8 mouse cellular contexts compared by ENCODE assay signal in genomic region chr11:51635525-51636322, GRCm38 (mm10). TPM values are rescaled to one million over a fixed set of nuclear protein-coding genes. Genes with fewer than 3 reads are reported as not detected.
DNase-seq lines count a peak whose midpoint lies in the region; ATAC-seq and TF ChIP-seq lines count a peak whose summit lies in the region.

Rmnd5b (minus strand) TSS chr11:51635896.

- H3K9me3 ChIP-seq in G1E (replicated peaks), result no peaks in the 10 kb centered on the region
- H3K9me3 ChIP-seq in forebrain, embryonic 15.5 days, result no peaks in the 10 kb centered on the region
- no peaks in the 10 kb centered on the region for H3K9me3 ChIP-seq in liver, postnatal 0 days (ENCODE audit: low read length)
- H3K9me3 ChIP-seq in neural tube, embryonic 14.5 days (ENCODE audit: control insufficient read depth, low read length), result no peaks in the 10 kb centered on the region

- peak; percentile 75 for DNase-seq in G1E (ENCODE audit: low spot score)
- peak; percentile 92 for DNase-seq in cerebellum, adult 11-12 months
- DNase-seq in heart, postnatal 14 days, result peak; percentile 89 to 90
- DNase-seq in layer of hippocampus, adult 11-12 months (ENCODE audit: low spot score), result peak; percentile 93
- DNase-seq in liver, postnatal 0 days, result peak; percentile 88

- TF ChIP-seq POLR2A in testis, adult 2 months (IDR thresholded peaks at IDR 0.05; ENCODE audit: control insufficient read depth, low read depth, low read length), result peak; percentile 68; the same call in 1 of the 2 replicates

- peak within 1 kb of the TSS; percentile 87 for H3K27ac ChIP-seq in forebrain, embryonic 15.5 days (replicated peaks)
- H3K27ac ChIP-seq in liver, postnatal 0 days (ENCODE audit: low read depth), result peak within 1 kb of the TSS; percentile 96
- peak within 1 kb of the TSS; percentile 81 for H3K27ac ChIP-seq in neural tube, embryonic 14.5 days (ENCODE audit: low read depth, low read length)
- H3K27ac ChIP-seq in testis, adult 2 months (ENCODE audit: control insufficient read depth, insufficient read depth, low read depth, low read length), result peak within 1 kb of the TSS; percentile 88

- H3K4me2 ChIP-seq in forebrain, embryonic 15.5 days (replicated peaks), result peak within 1 kb of the TSS; percentile 79
- H3K4me2 ChIP-seq in liver, postnatal 0 days (ENCODE audit: low read depth, low read length), result peak within 1 kb of the TSS; percentile 89
- peak within 1 kb of the TSS; percentile 75 for H3K4me2 ChIP-seq in neural tube, embryonic 14.5 days (ENCODE audit: low read depth, low read length)

- TF ChIP-seq CTCF in G1E (IDR thresholded peaks at IDR 0.05; ENCODE audit: low read depth, low read length), result no peak
- peak; percentile 32; the same call in 1 of the 2 replicates for TF ChIP-seq CTCF in liver, postnatal 0 days (IDR thresholded peaks at IDR 0.05; ENCODE audit: low read depth)
- no peak for TF ChIP-seq CTCF in testis, adult 2 months (IDR thresholded peaks at IDR 0.05; ENCODE audit: control insufficient read depth, insufficient read depth, insufficient replicate concordance, low read depth, low read length)

- peaks cover 37% of the 10 kb centered on the region for H3K36me3 ChIP-seq in G1E (replicated peaks)
- no peaks in the 10 kb centered on the region for H3K36me3 ChIP-seq in forebrain, embryonic 15.5 days
- peaks cover 8% of the 10 kb centered on the region; the same call in 1 of the 2 replicates for H3K36me3 ChIP-seq in liver, postnatal 0 days (replicated peaks; ENCODE audit: insufficient read depth, low read length)
- no peaks in the 10 kb centered on the region for H3K36me3 ChIP-seq in neural tube, embryonic 14.5 days (ENCODE audit: control insufficient read depth, insufficient read depth, low read length)
- no peaks in the 10 kb centered on the region; the same call in 1 of the 2 replicates for H3K36me3 ChIP-seq in testis, adult 2 months (ENCODE audit: control insufficient read depth, insufficient read depth, low read length)

- WGBS in forebrain, embryonic 15.5 days, result under 1% methylated on average over 61 of the region's 61 CpGs
- WGBS in liver, postnatal 0 days (ENCODE audit: insufficient replicate concordance), result 1% methylated on average over 61 of the region's 61 CpGs
- WGBS in neural tube, embryonic 14.5 days, result under 1% methylated on average over 61 of the region's 61 CpGs

- peaks cover 8% of the 10 kb centered on the region; the same call in 1 of the 2 replicates for H3K27me3 ChIP-seq in G1E (ENCODE audit: insufficient read depth, low read length)
- no peaks in the 10 kb centered on the region for H3K27me3 ChIP-seq in forebrain, embryonic 15.5 days
- H3K27me3 ChIP-seq in liver, postnatal 0 days (ENCODE audit: insufficient read depth, low read length), result no peaks in the 10 kb centered on the region
- H3K27me3 ChIP-seq in neural tube, embryonic 14.5 days (ENCODE audit: control insufficient read depth, insufficient read depth, low read length), result no peaks in the 10 kb centered on the region
- no peaks in the 10 kb centered on the region for H3K27me3 ChIP-seq in testis, adult 2 months (ENCODE audit: control insufficient read depth, insufficient read depth, low read length)

- ATAC-seq in G1E (ENCODE audit: extremely low read depth, insufficient number of reproducible peaks, low FRiP score, poor library complexity, severe bottlenecking), result peak; percentile 25; the same call in 1 of the 2 replicates
- ATAC-seq in forebrain, embryonic 15.5 days (replicated peaks), result peak; percentile 92
- ATAC-seq in liver, postnatal 0 days, result peak; percentile 90
- peak; percentile 91 for ATAC-seq in neural tube, embryonic 14.5 days (ENCODE audit: low read depth)

- intact Hi-C loops in heart, postnatal 14 days (cut with DNase I), result no loop called here

- peak within 1 kb of the TSS; percentile 80 for H3K9ac ChIP-seq in forebrain, embryonic 15.5 days (replicated peaks)
- peak within 1 kb of the TSS; percentile 87 for H3K9ac ChIP-seq in liver, postnatal 0 days (replicated peaks)
- H3K9ac ChIP-seq in neural tube, embryonic 14.5 days (replicated peaks; ENCODE audit: low read depth, low read length), result peak within 1 kb of the TSS; percentile 72

- no peak for TF ChIP-seq EP300 in liver, postnatal 0 days (IDR thresholded peaks at IDR 0.05; ENCODE audit: low read depth)

- peak within 1 kb of the TSS; percentile 79 for H3K4me3 ChIP-seq in G1E (ENCODE audit: low read depth, low read length)
- peak within 1 kb of the TSS; percentile 87 for H3K4me3 ChIP-seq in forebrain, embryonic 15.5 days
- H3K4me3 ChIP-seq in liver, postnatal 0 days (ENCODE audit: low read depth, low read length), result peak within 1 kb of the TSS; percentile 84
- peak within 1 kb of the TSS; percentile 76 for H3K4me3 ChIP-seq in neural tube, embryonic 14.5 days (ENCODE audit: low read depth, low read length)
- H3K4me3 ChIP-seq in testis, adult 2 months (ENCODE audit: control insufficient read depth, low read depth, low read length), result peak within 1 kb of the TSS; percentile 98

- peaks cover 56% of the 10 kb centered on the region for H3K4me1 ChIP-seq in G1E (ENCODE audit: insufficient read depth, low read depth, low read length)
- H3K4me1 ChIP-seq in forebrain, embryonic 15.5 days, result peaks cover 22% of the 10 kb centered on the region
- H3K4me1 ChIP-seq in liver, postnatal 0 days (ENCODE audit: insufficient read depth), result peaks cover 16% of the 10 kb centered on the region
- peaks cover 16% of the 10 kb centered on the region for H3K4me1 ChIP-seq in neural tube, embryonic 14.5 days (ENCODE audit: control insufficient read depth, insufficient read depth, low read length)
- H3K4me1 ChIP-seq in testis, adult 2 months (ENCODE audit: control insufficient read depth, insufficient read depth, low read length), result peaks cover 21% of the 10 kb centered on the region

RNA-seq across cellular contexts. Expression of gene Rmnd5b, which starts in this region (rescaled TPM):
- 27.6 and 35.8 TPM in 2 replicates for total RNA-seq in G1E (2014; fragmentation: Nextera tagmentation)
- total RNA-seq in G1E (2017), result 26.8 and 28.0 TPM in 2 replicates
- polyA plus RNA-seq in G1E (2012), result 15.7 and 18.4 TPM in 2 replicates
- 69.6 and 77.7 TPM in 2 replicates for polyA plus RNA-seq in forebrain, embryonic 15.5 days (2015; fragmentation: Nextera tagmentation; extraction: Ambion mirVana)
- total RNA-seq in heart, postnatal 14 days (2021), result 10 to 100 TPM; 16.0 to 16.3 TPM
- 13.0 and 16.0 TPM in 2 replicates for polyA plus RNA-seq in liver, postnatal 0 days (2015; fragmentation: Nextera tagmentation; extraction: Ambion mirVana)
- polyA plus RNA-seq in neural tube, embryonic 14.5 days (2014; fragmentation: Nextera tagmentation; extraction: Ambion mirVana), result 81.8 and 93.5 TPM in 2 replicates
- polyA plus RNA-seq in testis, adult 2 months (2012; rRNA removed), result 66.5 and 73.1 TPM in 2 replicates

Comparison
In these comparisons a context has a peak if more than half of its experiments do, and no peak if none do; other contexts are left out.
1. Peak in every context shown above with its lines: DNase-seq, ATAC-seq, H3K4me3 ChIP-seq and H3K27ac ChIP-seq.
2. ATAC-seq: peak in every context shown above with its lines; median percentile 92 in forebrain, embryonic 15.5 days; 91 in neural tube, embryonic 14.5 days; 90 in liver, postnatal 0 days; 25 in G1E.